Mouse (Mus musculus): ENCODE measurements around the gene Mcam. TPM values are rescaled to one million over a fixed set of nuclear protein-coding genes. Genes with fewer than 3 reads are reported as not detected.

Gene Mcam
- polyA plus RNA-seq, 1 experiment = 18.7 TPM

- H3K27me3 ChIP-seq (ENCODE audit: control insufficient read depth, insufficient read depth, low read length) = no peaks in the 10 kb centered on the region
- no peaks in the 10 kb centered on the region for H3K36me3 ChIP-seq (ENCODE audit: control insufficient read depth, insufficient read depth, low read length)
- H3K4me3 ChIP-seq (ENCODE audit: control insufficient read depth, insufficient read depth, low read length) = no peak overlapping the region
- no peak for TF ChIP-seq CTCF (IDR thresholded peaks at IDR 0.05; ENCODE audit: borderline replicate concordance, control insufficient read depth, extremely low read depth, insufficient read depth, low read length, poor library complexity)
- no peak for TF ChIP-seq POLR2A (IDR thresholded peaks at IDR 0.05; ENCODE audit: control insufficient read depth, extremely low read depth, insufficient read depth, low read length, poor library complexity)
- H3K27ac ChIP-seq (ENCODE audit: control insufficient read depth, insufficient read depth, low read length) = peak overlapping the region; percentile 76; the same call in 1 of the 2 replicates
- WGBS = 95% methylated on average over 4 of the region's 4 CpGs
- DNase-seq = no peak
- H3K4me1 ChIP-seq (replicated peaks; ENCODE audit: control insufficient read depth, insufficient read depth, low read length) = peaks cover 29% of the 10 kb centered on the region
These were observed 18.1 kb upstream of the Mcam start for GRCm38 (mm10) chr9:44116182-44116581.

GRCm38 (mm10) chr9:44119011-44119410 is 15.3 kb upstream of the Mcam start:
- no peak for TF ChIP-seq POLR2A (IDR thresholded peaks at IDR 0.05; ENCODE audit: control insufficient read depth, extremely low read depth, insufficient read depth, low read length, poor library complexity)
- peak; percentile 82; the same call in 1 of the 2 replicates for TF ChIP-seq CTCF (IDR thresholded peaks at IDR 0.05; ENCODE audit: borderline replicate concordance, control insufficient read depth, extremely low read depth, insufficient read depth, low read length, poor library complexity)
- Histone ChIP-seq H3K4me1 (replicated peaks; ENCODE audit: control insufficient read depth, insufficient read depth, low read length) (peaks cover 23% of the 10 kb centered on the region), H3K27ac (ENCODE audit: control insufficient read depth, insufficient read depth, low read length) (no peak overlapping the region), H3K27me3 (ENCODE audit: control insufficient read depth, insufficient read depth, low read length) (no peaks in the 10 kb centered on the region), H3K4me3 (ENCODE audit: control insufficient read depth, insufficient read depth, low read length) (no peak overlapping the region), H3K36me3 (ENCODE audit: control insufficient read depth, insufficient read depth, low read length) (no peaks in the 10 kb centered on the region)
- DNase-seq = peak; percentile 67
- WGBS = 59% methylated on average over 5 of the region's 5 CpGs

- DNase-seq = no peak
- Histone ChIP-seq H3K27ac (ENCODE audit: control insufficient read depth, insufficient read depth, low read length) (no peak overlapping the region), H3K4me3 (ENCODE audit: control insufficient read depth, insufficient read depth, low read length) (no peak overlapping the region), H3K27me3 (ENCODE audit: control insufficient read depth, insufficient read depth, low read length) (no peaks in the 10 kb centered on the region), H3K36me3 (ENCODE audit: control insufficient read depth, insufficient read depth, low read length) (no peaks in the 10 kb centered on the region), H3K4me1 (replicated peaks; ENCODE audit: control insufficient read depth, insufficient read depth, low read length) (peaks cover 17% of the 10 kb centered on the region)
- TF ChIP-seq CTCF (IDR thresholded peaks at IDR 0.05; ENCODE audit: borderline replicate concordance, control insufficient read depth, extremely low read depth, insufficient read depth, low read length, poor library complexity) (no peak), POLR2A (IDR thresholded peaks at IDR 0.05; ENCODE audit: control insufficient read depth, extremely low read depth, insufficient read depth, low read length, poor library complexity) (no peak)
- WGBS = 93% methylated on average over 8 of the region's 8 CpGs
These were observed 14.3 kb upstream of the Mcam start for GRCm38 (mm10) chr9:44119948-44120465.

GRCm38 (mm10) chr9:44124317-44124716 is 10.0 kb upstream of the Mcam start:
- Histone ChIP-seq H3K36me3 (ENCODE audit: control insufficient read depth, insufficient read depth, low read length) (no peaks in the 10 kb centered on the region), H3K4me3 (ENCODE audit: control insufficient read depth, insufficient read depth, low read length) (no peak overlapping the region), H3K27ac (ENCODE audit: control insufficient read depth, insufficient read depth, low read length) (no peak overlapping the region), H3K4me1 (replicated peaks; ENCODE audit: control insufficient read depth, insufficient read depth, low read length) (no peaks in the 10 kb centered on the region), H3K27me3 (ENCODE audit: control insufficient read depth, insufficient read depth, low read length) (no peaks in the 10 kb centered on the region)
- TF ChIP-seq POLR2A (IDR thresholded peaks at IDR 0.05; ENCODE audit: control insufficient read depth, extremely low read depth, insufficient read depth, low read length, poor library complexity) = no peak
- no peak for TF ChIP-seq CTCF (IDR thresholded peaks at IDR 0.05; ENCODE audit: borderline replicate concordance, control insufficient read depth, extremely low read depth, insufficient read depth, low read length, poor library complexity)
- no peak for DNase-seq
- 67% methylated on average over 6 of the region's 6 CpGs for WGBS

GRCm38 (mm10) chr9:44125026-44125425 is 9.2 kb upstream of the Mcam start:
- TF ChIP-seq CTCF (IDR thresholded peaks at IDR 0.05; ENCODE audit: borderline replicate concordance, control insufficient read depth, extremely low read depth, insufficient read depth, low read length, poor library complexity) (no peak), POLR2A (IDR thresholded peaks at IDR 0.05; ENCODE audit: control insufficient read depth, extremely low read depth, insufficient read depth, low read length, poor library complexity) (no peak)
- no peak overlapping the region for H3K27ac ChIP-seq (ENCODE audit: control insufficient read depth, insufficient read depth, low read length)
- no peak overlapping the region for H3K4me3 ChIP-seq (ENCODE audit: control insufficient read depth, insufficient read depth, low read length)
- no peak for DNase-seq
- WGBS = 85% methylated on average over 5 of the region's 5 CpGs
- peaks cover 6% of the 10 kb centered on the region for H3K4me1 ChIP-seq (replicated peaks; ENCODE audit: control insufficient read depth, insufficient read depth, low read length)
- H3K27me3 ChIP-seq (ENCODE audit: control insufficient read depth, insufficient read depth, low read length) = no peaks in the 10 kb centered on the region
- H3K36me3 ChIP-seq (ENCODE audit: control insufficient read depth, insufficient read depth, low read length) = no peaks in the 10 kb centered on the region

GRCm38 (mm10) chr9:44125546-44126428 is 8.5 kb upstream of the Mcam start:
- no peaks in the 10 kb centered on the region for H3K36me3 ChIP-seq (ENCODE audit: control insufficient read depth, insufficient read depth, low read length)
- 43% methylated on average over 18 of the region's 18 CpGs for WGBS
- H3K27ac ChIP-seq (ENCODE audit: control insufficient read depth, insufficient read depth, low read length) = no peak overlapping the region
- TF ChIP-seq CTCF (IDR thresholded peaks at IDR 0.05; ENCODE audit: borderline replicate concordance, control insufficient read depth, extremely low read depth, insufficient read depth, low read length, poor library complexity) (no peak), POLR2A (IDR thresholded peaks at IDR 0.05; ENCODE audit: control insufficient read depth, extremely low read depth, insufficient read depth, low read length, poor library complexity) (no peak)
- no peak overlapping the region for H3K4me3 ChIP-seq (ENCODE audit: control insufficient read depth, insufficient read depth, low read length)
- DNase-seq = peak; percentile 83
- peaks cover 13% of the 10 kb centered on the region for H3K4me1 ChIP-seq (replicated peaks; ENCODE audit: control insufficient read depth, insufficient read depth, low read length)
- H3K27me3 ChIP-seq (ENCODE audit: control insufficient read depth, insufficient read depth, low read length) = no peaks in the 10 kb centered on the region
